Comparison of ENCODE assay signal across 11 mouse cellular contexts in genomic region chr14:101984401-101984800, GRCm38 (mm10).
A peak's percentile ranks its signal among the peaks of the same experiment; 100 is the strongest.
DNase-seq lines count a peak whose midpoint lies in the region; ATAC-seq and TF ChIP-seq lines count a peak whose summit lies in the region.
"Had no signal": no experiment of that assay in that cellular context is flagged by ENCODE, and none has a peak within 500 bp of the region (broad histone marks: within the 10 kb centered on the region; RNA-seq: fewer than 3 reads in every experiment).

No protein-coding gene starts in this region.

- H3K36me3 ChIP-seq in heart, postnatal 0 days (replicated peaks; ENCODE audit: control insufficient read depth, insufficient read depth, low read length) = no peaks in the 10 kb centered on the region
- no peaks in the 10 kb centered on the region for H3K36me3 ChIP-seq in midbrain, embryonic 11.5 days (ENCODE audit: control insufficient read depth, insufficient read depth, low read length)
- no peaks in the 10 kb centered on the region for H3K36me3 ChIP-seq in midbrain, embryonic 10.5 days
- no peaks in the 10 kb centered on the region for H3K36me3 ChIP-seq in lung, embryonic 16.5 days (ENCODE audit: control insufficient read depth, insufficient read depth, low read length)
- H3K36me3 ChIP-seq in stomach, postnatal 0 days (ENCODE audit: control insufficient read depth, insufficient read depth, low read length) = no peaks in the 10 kb centered on the region
- H3K36me3 ChIP-seq: hindbrain, embryonic 13.5 days; liver, embryonic 15.5 days had no signal

- peak; percentile 7 for DNase-seq in heart, postnatal 0 days (ENCODE audit: low spot score)
- no peak for DNase-seq in heart, adult 9 months (ENCODE audit: low spot score in 2 of 2)
- DNase-seq in midbrain, embryonic 11.5 days (ENCODE audit: low spot score, missing footprints) = no peak
- DNase-seq in midbrain, embryonic 10.5 days (ENCODE audit: low spot score) = no peak
- DNase-seq in stomach, postnatal 0 days (ENCODE audit: low spot score) = no peak
- DNase-seq in spleen, postnatal 10 days (ENCODE audit: low spot score in 2 of 2) = no peak
- no peak for DNase-seq in ovary, adult 18-20 months (ENCODE audit: low spot score)
- DNase-seq: cerebellum, postnatal 14 days had no signal

- no peak overlapping the region for H3K9ac ChIP-seq in heart, postnatal 0 days (replicated peaks; ENCODE audit: low read depth, low read length)
- H3K9ac ChIP-seq in midbrain, embryonic 11.5 days (ENCODE audit: low read length) = no peak overlapping the region
- no peak overlapping the region for H3K9ac ChIP-seq in lung, embryonic 16.5 days (ENCODE audit: low read length)
- no peak overlapping the region for H3K9ac ChIP-seq in stomach, postnatal 0 days (ENCODE audit: low read length)
- H3K9ac ChIP-seq: hindbrain, embryonic 13.5 days; liver, embryonic 15.5 days had no signal

- no peak for TF ChIP-seq CTCF in heart, postnatal 0 days (IDR thresholded peaks at IDR 0.05; ENCODE audit: low read depth)
- no peak for TF ChIP-seq CTCF in stomach, postnatal 0 days (IDR thresholded peaks at IDR 0.05; ENCODE audit: low read depth)

- H3K27me3 ChIP-seq in heart, postnatal 0 days (ENCODE audit: control insufficient read depth, insufficient read depth, low read length) = no peaks in the 10 kb centered on the region
- H3K27me3 ChIP-seq in midbrain, embryonic 11.5 days (ENCODE audit: control insufficient read depth, insufficient read depth, low read length) = no peaks in the 10 kb centered on the region
- no peaks in the 10 kb centered on the region for H3K27me3 ChIP-seq in midbrain, embryonic 10.5 days (ENCODE audit: low read depth, poor library complexity, severe bottlenecking)
- no peaks in the 10 kb centered on the region for H3K27me3 ChIP-seq in lung, embryonic 16.5 days (ENCODE audit: control insufficient read depth, insufficient read depth, low read depth, low read length)
- no peaks in the 10 kb centered on the region for H3K27me3 ChIP-seq in stomach, postnatal 0 days (ENCODE audit: control insufficient read depth, insufficient read depth, low read length)
- H3K27me3 ChIP-seq: hindbrain, embryonic 13.5 days; liver, embryonic 15.5 days had no signal

- H3K4me1 ChIP-seq in heart, postnatal 0 days (ENCODE audit: control insufficient read depth, insufficient read depth) = no peaks in the 10 kb centered on the region
- H3K4me1 ChIP-seq in midbrain, embryonic 11.5 days (ENCODE audit: control insufficient read depth, insufficient read depth, low read length) = no peaks in the 10 kb centered on the region
- peaks cover 7% of the 10 kb centered on the region for H3K4me1 ChIP-seq in midbrain, embryonic 10.5 days
- no peaks in the 10 kb centered on the region; the same call in 1 of the 2 replicates for H3K4me1 ChIP-seq in lung, embryonic 16.5 days (replicated peaks; ENCODE audit: control insufficient read depth, insufficient read depth, low read length)
- no peaks in the 10 kb centered on the region for H3K4me1 ChIP-seq in stomach, postnatal 0 days (replicated peaks; ENCODE audit: control insufficient read depth, insufficient read depth)
- H3K4me1 ChIP-seq: hindbrain, embryonic 13.5 days; liver, embryonic 15.5 days had no signal

- no peak overlapping the region for H3K27ac ChIP-seq in heart, postnatal 0 days (ENCODE audit: low read depth)
- no peak overlapping the region for H3K27ac ChIP-seq in midbrain, embryonic 11.5 days (ENCODE audit: low read depth, low read length)
- no peak overlapping the region for H3K27ac ChIP-seq in midbrain, embryonic 10.5 days (replicated peaks)
- no peak overlapping the region; the same call in 1 of the 2 replicates for H3K27ac ChIP-seq in lung, embryonic 16.5 days (ENCODE audit: low read length)
- no peak overlapping the region for H3K27ac ChIP-seq in stomach, postnatal 0 days (replicated peaks)
- H3K27ac ChIP-seq: hindbrain, embryonic 13.5 days; liver, embryonic 15.5 days had no signal

- H3K9me3 ChIP-seq in heart, postnatal 0 days (replicated peaks; ENCODE audit: control insufficient read depth, low read length) = no peaks in the 10 kb centered on the region
- H3K9me3 ChIP-seq in midbrain, embryonic 11.5 days (ENCODE audit: control insufficient read depth, low read length) = no peaks in the 10 kb centered on the region
- no peaks in the 10 kb centered on the region for H3K9me3 ChIP-seq in midbrain, embryonic 10.5 days (replicated peaks)
- no peaks in the 10 kb centered on the region for H3K9me3 ChIP-seq in lung, embryonic 16.5 days (ENCODE audit: control insufficient read depth, low read length)
- no peaks in the 10 kb centered on the region for H3K9me3 ChIP-seq in stomach, postnatal 0 days (ENCODE audit: control insufficient read depth, low read length)
- H3K9me3 ChIP-seq: hindbrain, embryonic 13.5 days; liver, embryonic 15.5 days had no signal

- no peak overlapping the region for H3K4me3 ChIP-seq in heart, postnatal 0 days (ENCODE audit: low read depth, low read length)
- H3K4me3 ChIP-seq in midbrain, embryonic 11.5 days (ENCODE audit: low read depth, low read length) = no peak overlapping the region
- no peak overlapping the region for H3K4me3 ChIP-seq in midbrain, embryonic 10.5 days
- no peak overlapping the region for H3K4me3 ChIP-seq in lung, embryonic 16.5 days (ENCODE audit: low read length)
- H3K4me3 ChIP-seq in stomach, postnatal 0 days (ENCODE audit: low read depth, low read length) = no peak overlapping the region
- H3K4me3 ChIP-seq: hindbrain, embryonic 13.5 days; liver, embryonic 15.5 days had no signal

- no peak for ATAC-seq in heart, postnatal 0 days (ENCODE audit: insufficient read depth, low read depth)
- ATAC-seq in midbrain, embryonic 11.5 days (ENCODE audit: low FRiP score) = peak; percentile 66; the same call in 1 of the 2 replicates
- peak; percentile 93 for ATAC-seq in lung, embryonic 16.5 days (ENCODE audit: low read depth)
- ATAC-seq in stomach, postnatal 0 days (ENCODE audit: low FRiP score, low TSS enrichment) = peak; percentile 74; the same call in 1 of the 2 replicates

- no peak for TF ChIP-seq EP300 in heart, postnatal 0 days (IDR thresholded peaks at IDR 0.05; ENCODE audit: low read depth)
- TF ChIP-seq EP300 in stomach, postnatal 0 days (optimal IDR thresholded peaks at IDR 0.05) = no peak

- 22% methylated on average over 2 of the region's 2 CpGs for WGBS in heart, postnatal 0 days
- 24% methylated on average over 2 of the region's 2 CpGs for WGBS in midbrain, embryonic 11.5 days
- 10% methylated on average over 2 of the region's 2 CpGs for WGBS in midbrain, embryonic 10.5 days
- WGBS in lung, embryonic 16.5 days = 7% methylated on average over 2 of the region's 2 CpGs
- WGBS in stomach, postnatal 0 days = 16% methylated on average over 2 of the region's 2 CpGs

- no peak overlapping the region for H3K4me2 ChIP-seq in heart, postnatal 0 days (ENCODE audit: low read depth, low read length)
- H3K4me2 ChIP-seq in midbrain, embryonic 11.5 days = no peak overlapping the region
- no peak overlapping the region for H3K4me2 ChIP-seq in lung, embryonic 16.5 days (ENCODE audit: low read depth, low read length)
- H3K4me2 ChIP-seq in stomach, postnatal 0 days (replicated peaks; ENCODE audit: low read depth) = no peak overlapping the region
- H3K4me2 ChIP-seq: hindbrain, embryonic 13.5 days; liver, embryonic 15.5 days had no signal
